Mouse (Mus musculus): ENCODE measurements around the gene Papss1. TPM values are rescaled to one million over a fixed set of nuclear protein-coding genes. Genes with fewer than 3 reads are reported as not detected.
"Not testable (repeated sequence)": the region's sequence is repeated elsewhere in the genome, so short reads cannot be mapped to it uniquely, and the experiment has no call there.

Papss1 gene
- polyA plus RNA-seq (2015; fragmentation: Nextera tagmentation; extraction: Ambion mirVana): 117 and 124 TPM in 2 replicates

DNA sequence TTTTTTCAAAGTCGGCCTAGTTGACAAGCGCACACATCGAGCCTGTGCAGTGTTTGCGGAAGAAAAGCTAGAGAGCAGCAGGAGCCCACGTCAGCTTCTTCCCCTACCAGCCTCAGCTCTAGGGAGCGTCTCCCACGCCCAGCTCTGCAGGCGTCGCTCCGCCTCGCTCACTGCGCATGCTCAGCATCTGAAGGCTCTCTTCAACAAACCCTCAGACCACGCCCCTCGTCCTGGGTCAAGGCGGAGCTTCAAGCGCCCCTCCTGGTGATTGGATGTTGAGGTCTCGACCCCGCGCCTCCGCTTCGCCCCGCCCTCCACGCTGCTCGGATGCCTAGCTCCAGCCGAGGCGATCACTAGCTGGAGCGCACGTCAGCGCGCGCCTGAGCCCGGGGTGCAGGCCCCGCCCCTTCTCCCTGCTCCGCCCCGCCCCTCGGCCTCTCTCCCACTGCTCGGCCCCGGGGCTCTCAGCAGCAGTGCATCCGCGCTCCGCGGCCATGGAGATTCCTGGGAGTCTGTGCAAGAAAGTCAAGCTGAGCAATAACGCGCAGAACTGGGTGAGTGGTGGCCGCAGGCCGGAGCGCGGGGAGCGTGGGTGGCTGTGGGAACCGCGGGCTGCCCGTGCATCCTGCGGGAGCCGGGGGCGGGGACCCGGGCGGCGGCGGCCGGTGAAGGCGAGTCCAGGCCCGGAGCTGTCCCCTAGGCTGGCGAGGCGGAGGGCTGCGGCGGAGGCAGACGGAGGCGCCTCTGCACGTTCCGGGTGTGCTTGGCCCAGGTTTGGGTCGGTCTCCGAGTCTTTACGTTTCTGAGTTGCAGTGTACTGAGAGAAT lies at the start of gene Papss1:
Gene Papss1 (plus strand): TSS at position 339 of the 827 bp plus-strand sequence.
- Histone ChIP-seq H3K4me1 (peaks cover 18% of the 10 kb centered on the region), H3K36me3 (replicated peaks) (no peaks in the 10 kb centered on the region), H3K27me3 (replicated peaks) (no peaks in the 10 kb centered on the region), H3K9me3 (no peaks in the 10 kb centered on the region), H3K4me3 (peak within 1 kb of the TSS; percentile 93), H3K27ac (peak within 1 kb of the TSS; percentile 95), H3K9ac (peak within 1 kb of the TSS; percentile 87), H3K4me2 (peak within 1 kb of the TSS; percentile 62)
- ATAC-seq (replicated peaks): peak; percentile 98
- under 1% methylated on average over 71 of the region's 73 CpGs for WGBS

DNA sequence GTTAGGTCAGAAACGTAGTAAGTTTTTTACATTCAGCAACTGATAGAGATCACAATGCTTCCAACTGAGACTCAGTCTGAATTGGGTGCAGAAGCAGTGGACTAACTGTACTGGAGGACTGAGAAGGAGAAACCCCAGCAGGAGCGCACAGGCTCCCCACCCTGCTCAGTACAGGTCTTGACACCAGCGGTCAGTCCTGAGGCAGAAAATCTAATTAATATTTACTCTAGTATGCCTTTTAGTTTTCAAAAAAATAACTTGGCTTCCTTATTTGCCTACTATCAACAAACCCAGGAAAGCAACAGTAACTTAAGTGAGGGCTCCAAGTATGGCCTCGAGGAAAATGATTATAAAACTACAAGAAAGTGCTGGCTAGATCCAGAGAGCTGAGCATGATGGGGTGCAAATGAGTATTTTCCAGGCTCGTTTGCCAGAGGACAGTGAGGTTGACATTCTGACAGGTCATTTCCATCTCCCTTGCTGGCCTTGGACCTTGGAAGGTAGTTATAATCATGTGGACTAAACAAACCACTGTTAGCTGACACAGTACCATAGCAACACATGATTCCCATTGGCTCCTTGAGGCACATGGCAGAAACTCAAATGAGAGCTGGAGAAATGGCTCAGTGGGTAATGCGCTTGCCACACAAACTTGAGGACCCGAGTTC lies 48.1 kb upstream of the Papss1 start:
- Histone ChIP-seq H3K27ac (no peak overlapping the region), H3K4me3 (no peak overlapping the region), H3K27me3 (replicated peaks) (no peaks in the 10 kb centered on the region), H3K9me3 (no peaks in the 10 kb centered on the region), H3K4me1 (no peaks in the 10 kb centered on the region), H3K36me3 (replicated peaks) (no peaks in the 10 kb centered on the region), H3K9ac (no peak overlapping the region), H3K4me2 (no peak overlapping the region)
- WGBS: 87% methylated on average over 7 of the region's 7 CpGs
- ATAC-seq (replicated peaks): no peak

DNA sequence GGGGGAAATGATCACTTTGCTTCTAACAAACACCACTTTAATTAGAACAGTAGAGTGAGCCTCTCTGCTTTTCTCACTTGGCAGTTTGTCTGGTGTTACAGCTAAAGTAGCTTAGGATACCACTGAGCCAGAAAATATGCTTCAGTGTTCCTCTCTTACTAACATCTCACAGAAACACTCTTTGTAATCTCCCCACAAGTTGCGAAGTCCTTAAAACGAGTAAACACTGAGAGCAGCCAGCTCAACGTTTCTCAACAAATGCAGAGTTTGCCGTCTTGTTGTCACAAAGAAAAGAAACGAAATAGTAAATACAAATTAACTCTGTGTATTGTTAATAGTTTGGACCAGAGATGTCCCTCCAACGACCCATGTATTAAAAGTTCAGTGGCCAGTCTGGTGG lies 46.8 kb upstream of the Papss1 start:
- H3K36me3 ChIP-seq (replicated peaks): no peaks in the 10 kb centered on the region
- H3K27me3 ChIP-seq (replicated peaks): no peaks in the 10 kb centered on the region
- no peak for ATAC-seq (replicated peaks)
- no peaks in the 10 kb centered on the region for H3K9me3 ChIP-seq
- H3K27ac ChIP-seq: no peak overlapping the region
- WGBS: 68% methylated on average over 6 of the region's 6 CpGs
- H3K4me1 ChIP-seq: no peaks in the 10 kb centered on the region
- no peak overlapping the region for H3K4me3 ChIP-seq
- H3K4me2 ChIP-seq: no peak overlapping the region
- no peak overlapping the region for H3K9ac ChIP-seq

DNA sequence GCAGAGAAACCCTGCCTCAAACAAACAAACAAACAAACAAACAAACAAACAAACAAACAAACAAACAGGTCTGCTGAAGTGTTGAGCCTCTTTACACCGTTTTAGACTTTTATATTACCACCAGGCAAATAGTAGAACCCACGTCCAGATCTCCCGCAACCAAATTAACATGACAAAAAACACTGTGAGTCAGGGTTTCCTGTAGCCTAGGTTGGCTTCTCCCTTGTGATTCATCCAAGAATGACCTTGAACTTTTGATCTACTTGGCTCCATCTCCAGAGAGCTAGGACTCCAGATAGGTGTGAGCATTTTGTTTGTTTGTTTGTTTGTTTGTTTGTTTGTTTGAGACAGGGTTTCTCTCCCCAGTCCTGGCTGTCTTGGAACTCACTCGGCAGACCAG lies 43.4 kb upstream of the Papss1 start:
- Histone ChIP-seq H3K4me1 (no peaks in the 10 kb centered on the region), H3K9me3 (no peaks in the 10 kb centered on the region), H3K9ac (no peak overlapping the region), H3K27me3 (replicated peaks) (no peaks in the 10 kb centered on the region), H3K4me3 (no peak overlapping the region), H3K27ac (no peak overlapping the region), H3K4me2 (no peak overlapping the region), H3K36me3 (replicated peaks) (no peaks in the 10 kb centered on the region)
- no peak for ATAC-seq (replicated peaks)
- WGBS: 50% methylated on average over 4 of the region's 4 CpGs

DNA sequence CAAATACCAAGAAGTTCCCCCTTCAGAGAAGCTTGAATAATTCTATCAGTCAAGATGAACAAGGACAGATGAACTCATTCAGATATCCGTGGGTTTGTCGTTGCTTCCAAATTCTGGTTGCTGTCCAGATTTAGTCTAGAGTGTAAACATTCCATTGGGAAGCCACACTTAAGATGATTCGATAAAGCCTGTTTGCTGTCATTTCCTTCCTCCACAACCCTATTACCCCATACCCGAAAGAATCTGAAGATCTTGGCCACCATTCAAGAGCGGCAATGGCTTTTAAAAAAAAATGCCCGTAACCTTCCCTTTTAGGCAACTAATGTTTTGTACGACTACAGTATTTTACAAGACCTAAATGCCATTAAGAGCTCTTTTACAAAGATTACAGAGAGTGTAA lies 42.3 kb upstream of the Papss1 start:
- no peak overlapping the region for H3K27ac ChIP-seq
- no peaks in the 10 kb centered on the region for H3K36me3 ChIP-seq (replicated peaks)
- H3K9me3 ChIP-seq: no peaks in the 10 kb centered on the region
- H3K4me1 ChIP-seq: no peaks in the 10 kb centered on the region
- H3K4me3 ChIP-seq: no peak overlapping the region
- H3K4me2 ChIP-seq: no peak overlapping the region
- no peak for ATAC-seq (replicated peaks)
- H3K9ac ChIP-seq: no peak overlapping the region
- 82% methylated on average over 7 of the region's 7 CpGs for WGBS
- no peaks in the 10 kb centered on the region for H3K27me3 ChIP-seq (replicated peaks)

DNA sequence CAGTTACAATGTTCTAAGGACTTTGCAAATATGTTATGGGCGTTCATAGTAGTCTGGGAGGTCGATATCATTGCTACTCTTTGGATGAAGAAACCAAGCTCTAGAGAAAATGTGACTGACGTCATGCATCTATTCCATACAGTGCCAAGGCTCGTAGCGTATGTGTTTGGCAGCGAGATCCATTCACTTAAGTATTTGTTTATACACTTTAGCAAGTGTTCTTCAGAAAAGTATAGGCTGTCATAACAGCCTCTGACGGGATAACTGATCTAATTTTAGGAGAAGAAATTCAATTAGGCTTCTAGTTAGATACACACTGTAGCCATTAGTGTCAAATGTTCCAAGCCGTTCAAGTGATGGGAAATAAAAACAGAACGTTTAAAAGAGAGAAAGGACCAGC lies 40.8 kb upstream of the Papss1 start:
- Histone ChIP-seq H3K27me3 (replicated peaks) (no peaks in the 10 kb centered on the region), H3K4me3 (no peak overlapping the region), H3K4me1 (no peaks in the 10 kb centered on the region), H3K9ac (no peak overlapping the region), H3K27ac (no peak overlapping the region), H3K4me2 (no peak overlapping the region), H3K9me3 (no peaks in the 10 kb centered on the region), H3K36me3 (replicated peaks) (no peaks in the 10 kb centered on the region)
- no peak for ATAC-seq (replicated peaks)
- WGBS: 87% methylated on average over 9 of the region's 9 CpGs

DNA sequence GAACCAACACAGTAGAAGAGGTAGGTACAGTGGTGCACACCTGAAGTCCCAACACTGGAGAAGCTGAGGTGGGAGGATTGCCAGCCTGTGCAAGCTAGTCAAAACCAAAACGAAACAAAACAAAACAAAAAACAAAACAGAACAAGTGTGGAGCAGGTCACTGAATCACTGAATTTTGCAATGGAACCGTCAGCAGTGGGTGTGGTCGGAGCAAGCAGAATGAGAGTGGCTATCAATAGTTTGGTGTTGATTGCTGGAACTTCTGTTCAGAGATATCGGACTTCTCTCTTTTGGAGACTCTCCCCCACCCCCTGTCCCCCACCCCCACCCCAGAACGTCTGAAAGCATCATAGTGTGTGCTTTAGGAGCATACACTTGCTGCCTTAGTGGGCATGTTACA lies 40.4 kb upstream of the Papss1 start:
- ATAC-seq (replicated peaks): no peak
- H3K36me3 ChIP-seq (replicated peaks): no peaks in the 10 kb centered on the region
- WGBS: 81% methylated on average over 5 of the region's 5 CpGs

DNA sequence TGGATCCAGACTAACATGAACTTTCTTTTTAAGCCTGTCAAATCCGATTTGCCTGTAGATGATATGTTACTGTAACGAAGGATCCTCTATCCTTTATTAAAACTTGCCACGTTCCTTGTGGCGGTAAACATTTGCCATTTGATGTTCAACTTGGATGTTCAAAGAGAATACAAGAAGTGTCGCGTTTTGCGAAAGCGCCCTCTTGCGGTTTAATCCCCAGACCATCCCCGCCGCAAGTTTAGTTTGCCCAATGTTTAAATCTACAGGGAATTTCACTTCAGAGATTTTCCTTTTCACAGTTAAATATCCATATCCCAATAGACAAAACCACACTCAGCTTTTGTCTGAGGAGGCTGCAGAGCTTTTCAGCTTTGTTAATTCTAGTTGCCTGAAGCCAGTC lies 39.8 kb upstream of the Papss1 start:
- no peaks in the 10 kb centered on the region for H3K36me3 ChIP-seq (replicated peaks)
- H3K9ac ChIP-seq: no peak overlapping the region
- H3K9me3 ChIP-seq: no peaks in the 10 kb centered on the region
- WGBS: 14% methylated on average over 11 of the region's 11 CpGs
- H3K4me1 ChIP-seq: no peaks in the 10 kb centered on the region
- H3K4me2 ChIP-seq: no peak overlapping the region
- no peak overlapping the region for H3K4me3 ChIP-seq
- no peak overlapping the region for H3K27ac ChIP-seq
- H3K27me3 ChIP-seq (replicated peaks): no peaks in the 10 kb centered on the region
- ATAC-seq (replicated peaks): no peak

More for the DNA sequence above, 40.4 kb upstream of the Papss1 start:
- H3K4me2 ChIP-seq: no peak overlapping the region
- no peaks in the 10 kb centered on the region for H3K27me3 ChIP-seq (replicated peaks)
- no peak overlapping the region for H3K27ac ChIP-seq
- no peak overlapping the region for H3K9ac ChIP-seq
- no peaks in the 10 kb centered on the region for H3K4me1 ChIP-seq
- H3K9me3 ChIP-seq: no peaks in the 10 kb centered on the region
- no peak overlapping the region for H3K4me3 ChIP-seq

DNA sequence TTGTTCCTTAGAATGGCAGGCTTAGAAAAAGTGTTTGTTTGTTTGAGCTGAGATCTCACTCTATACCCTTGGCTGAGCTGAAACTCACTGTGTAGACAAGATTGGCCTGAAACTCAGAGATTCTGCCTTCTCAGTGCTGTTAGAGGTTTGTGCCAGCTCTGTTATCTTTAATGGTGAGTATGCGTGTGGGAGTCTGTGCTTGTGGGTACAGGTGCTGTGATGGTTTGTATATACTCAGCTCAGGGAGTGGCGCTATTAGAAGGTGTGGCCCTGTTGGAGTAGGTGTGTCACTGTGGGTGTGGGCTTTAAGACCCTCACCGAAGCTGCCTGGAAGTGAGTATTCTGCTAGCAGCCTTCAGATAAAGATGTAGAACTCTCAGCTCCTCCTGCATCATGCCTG lies 39.3 kb upstream of the Papss1 start:
- no peaks in the 10 kb centered on the region for H3K9me3 ChIP-seq
- H3K4me1 ChIP-seq: no peaks in the 10 kb centered on the region
- no peak for ATAC-seq (replicated peaks)
- WGBS: 92% methylated on average over 3 of the region's 3 CpGs
- H3K4me2 ChIP-seq: no peak overlapping the region
- H3K27me3 ChIP-seq (replicated peaks): no peaks in the 10 kb centered on the region
- H3K27ac ChIP-seq: no peak overlapping the region
- H3K36me3 ChIP-seq (replicated peaks): no peaks in the 10 kb centered on the region
- no peak overlapping the region for H3K9ac ChIP-seq
- no peak overlapping the region for H3K4me3 ChIP-seq

DNA sequence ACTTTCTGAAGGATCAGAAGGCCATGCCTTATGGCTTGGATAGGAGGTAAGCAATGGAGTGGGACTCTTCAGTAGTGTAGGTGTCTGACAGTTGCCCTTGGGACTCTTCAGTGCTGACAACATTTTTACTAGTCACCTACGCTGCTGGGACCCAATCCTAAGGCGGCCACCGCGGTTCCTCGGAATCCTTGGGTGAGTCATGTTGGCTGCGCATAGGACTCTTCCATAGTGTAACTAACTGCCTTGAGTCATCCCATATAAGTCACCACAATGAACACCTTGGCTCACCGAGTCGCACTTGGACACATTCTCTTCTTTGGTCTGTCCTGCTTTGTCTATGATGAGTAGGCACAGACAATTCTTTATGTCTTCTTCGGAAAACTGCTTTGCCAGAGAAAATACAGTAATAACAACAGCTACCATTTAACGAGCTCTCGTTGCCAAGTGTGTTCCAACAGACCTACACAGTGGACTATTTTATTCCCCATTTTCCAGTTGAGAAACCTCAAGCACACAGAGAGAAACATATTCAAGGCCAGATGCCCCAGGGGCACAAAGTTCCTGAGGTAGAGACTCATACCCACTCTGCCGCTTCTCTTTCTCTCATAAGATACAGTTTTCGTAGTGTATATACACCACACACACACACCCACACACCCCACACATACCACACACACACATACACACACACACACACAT lies 23.2 kb upstream of the Papss1 start:
- WGBS: 97% methylated on average over 13 of the region's 13 CpGs
- Histone ChIP-seq H3K36me3 (replicated peaks) (no peaks in the 10 kb centered on the region), H3K4me1 (no peaks in the 10 kb centered on the region), H3K27me3 (replicated peaks) (no peaks in the 10 kb centered on the region), H3K9ac (no peak overlapping the region), H3K4me3 (no peak overlapping the region), H3K9me3 (no peaks in the 10 kb centered on the region), H3K27ac (no peak overlapping the region), H3K4me2 (no peak overlapping the region)
- ATAC-seq (replicated peaks): no peak

DNA sequence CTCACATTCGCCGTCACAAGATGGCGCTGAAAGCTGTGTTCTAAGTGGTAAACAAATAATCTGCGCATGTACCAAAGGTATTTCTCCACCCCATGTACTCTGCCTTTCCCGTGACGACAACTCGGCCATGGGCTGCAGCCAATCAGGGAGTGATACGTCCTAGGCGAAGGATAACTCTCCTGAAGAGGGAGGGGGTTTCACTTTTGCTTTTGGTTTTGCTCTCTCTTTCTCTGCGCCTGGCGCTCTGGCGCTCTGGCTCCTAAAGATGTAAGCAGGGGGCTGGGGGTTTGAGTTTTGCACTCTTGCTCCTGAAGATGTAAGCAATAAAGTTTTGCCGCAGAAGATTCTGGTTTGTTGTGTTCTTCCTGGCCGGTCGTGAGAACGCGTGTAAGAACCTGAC lies 17.0 kb upstream of the Papss1 start:
- not testable (repeated sequence) for H3K4me1 ChIP-seq; H3K27me3 ChIP-seq (replicated peaks); H3K36me3 ChIP-seq (replicated peaks); H3K4me2 ChIP-seq; H3K4me3 ChIP-seq; H3K9me3 ChIP-seq; ATAC-seq (replicated peaks); H3K9ac ChIP-seq; H3K27ac ChIP-seq
- 95% methylated on average over 17 of the region's 17 CpGs for WGBS

DNA sequence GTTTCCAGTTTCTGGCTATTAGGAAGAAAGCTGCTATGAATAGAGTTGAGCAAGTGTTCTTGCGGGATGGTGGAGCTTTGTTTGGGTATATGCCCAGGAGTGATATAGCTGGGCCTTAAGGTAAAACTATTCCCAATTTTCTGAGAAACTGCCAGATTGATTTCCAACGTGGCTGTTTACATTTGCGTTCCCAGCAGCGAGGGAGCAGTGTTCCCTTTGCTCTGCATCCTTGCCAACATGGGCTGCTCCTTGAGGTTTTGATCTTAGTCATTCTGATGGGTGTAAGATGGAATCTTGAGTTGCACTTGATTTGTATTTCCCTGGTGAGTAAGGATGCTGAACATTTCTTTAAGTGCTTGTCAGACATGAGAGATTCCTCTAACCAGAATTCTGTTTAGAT lies 14.5 kb upstream of the Papss1 start:
- 83% methylated on average over 4 of the region's 4 CpGs for WGBS
- ATAC-seq (replicated peaks): no peak
- Histone ChIP-seq H3K4me2 (no peak overlapping the region), H3K9me3 (no peaks in the 10 kb centered on the region), H3K4me3 (no peak overlapping the region), H3K27me3 (replicated peaks) (no peaks in the 10 kb centered on the region), H3K27ac (no peak overlapping the region), H3K4me1 (no peaks in the 10 kb centered on the region), H3K36me3 (replicated peaks) (no peaks in the 10 kb centered on the region), H3K9ac (no peak overlapping the region)
